ENCODE assay signal across 26 mouse cellular contexts in the genomic region with DNA sequence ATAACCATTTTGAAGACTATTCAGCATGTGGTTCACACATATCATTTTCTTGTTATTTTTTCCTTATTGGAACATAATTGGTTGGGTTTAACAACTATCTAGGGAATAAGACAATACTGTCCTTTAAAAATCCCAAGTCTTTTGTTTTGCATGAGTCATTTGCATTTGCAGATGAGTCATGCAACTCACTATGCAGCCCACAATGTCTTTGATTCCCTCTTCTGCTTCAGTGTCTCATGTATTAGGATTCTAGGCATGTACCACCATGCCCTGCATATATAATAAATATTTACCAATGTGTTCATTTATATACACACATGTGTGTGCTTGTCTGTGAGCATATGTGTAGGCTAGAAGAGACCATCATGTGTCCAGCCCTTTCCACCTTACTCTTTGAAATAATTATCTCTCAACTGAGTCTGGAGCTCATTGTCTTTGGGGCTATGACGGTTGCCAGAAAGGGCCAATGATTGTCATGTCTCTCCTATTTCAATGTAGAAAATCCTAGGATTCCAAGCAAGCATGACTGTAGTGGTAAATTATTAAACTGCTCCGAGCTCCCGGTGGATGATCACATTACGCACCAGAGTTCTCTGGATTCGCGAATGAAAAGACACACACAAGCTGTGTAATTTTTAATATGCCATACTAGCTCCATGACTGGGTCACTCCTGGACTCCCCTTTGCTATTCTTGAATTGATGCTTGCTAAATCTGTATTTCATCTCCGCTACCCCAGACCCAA.
DNase-seq lines count a peak whose midpoint lies in the region; ATAC-seq and TF ChIP-seq lines count a peak whose summit lies in the region.
"Had no signal": no experiment of that assay in that cellular context is flagged by ENCODE, and none has a peak within 500 bp of the region (broad histone marks: within the 10 kb centered on the region; RNA-seq: fewer than 3 reads in every experiment).

No protein-coding gene starts in this region.

- TF ChIP-seq CTCF in Patski (IDR thresholded peaks at IDR 0.05): no peak
- no peak for TF ChIP-seq CTCF in hindbrain, postnatal 0 days (IDR thresholded peaks at IDR 0.05; ENCODE audit: low read depth)

- no peak for TF ChIP-seq POLR2A in myocyte (IDR thresholded peaks at IDR 0.05; ENCODE audit: insufficient read length, low read depth)

- H3K4me1 ChIP-seq in kidney, embryonic 16.5 days (ENCODE audit: insufficient read depth, low read length): no peaks in the 10 kb centered on the region
- no peaks in the 10 kb centered on the region for H3K4me1 ChIP-seq in hindbrain, postnatal 0 days (ENCODE audit: insufficient read depth, low read length)
- H3K4me1 ChIP-seq: embryonic facial prominence, embryonic 15.5 days; forebrain, embryonic 10.5 days; heart, embryonic 15.5 days; hindbrain, embryonic 10.5 days had no signal

- no peaks in the 10 kb centered on the region for H3K79me2 ChIP-seq in myocyte (ENCODE audit: control insufficient read depth, insufficient read depth)

- H3K27ac ChIP-seq in kidney, embryonic 16.5 days (ENCODE audit: low read length): no peak overlapping the region
- H3K27ac ChIP-seq in hindbrain, postnatal 0 days: no peak overlapping the region
- H3K27ac ChIP-seq: embryonic facial prominence, embryonic 15.5 days; forebrain, embryonic 10.5 days; heart, adult 2 months; heart, embryonic 15.5 days; hindbrain, embryonic 10.5 days; hindbrain, embryonic 14.5 days had no signal

- intact Hi-C loops in gastrocnemius, postnatal 36 days (cut with DNase I): no loop called here

- POLR2A ChIA-PET in Patski (lab: Charles Lee): interaction anchor here (0.6 kb wide), 1 partner anchor 49 kb away, joined by 4 read pairs; no protein-coding TSS in a partner anchor

- H3K4me3 ChIP-seq in kidney, embryonic 16.5 days (ENCODE audit: low read length): no peak overlapping the region
- H3K4me3 ChIP-seq in myocyte: no peak overlapping the region
- H3K4me3 ChIP-seq in hindbrain, postnatal 0 days (ENCODE audit: low read length): no peak overlapping the region
- H3K4me3 ChIP-seq: embryonic facial prominence, embryonic 15.5 days; erythroblast, embryonic 14.5 days; forebrain, embryonic 10.5 days; heart, adult 2 months; heart, embryonic 15.5 days; hindbrain, embryonic 10.5 days had no signal

- H3ac ChIP-seq in myocyte (ENCODE audit: control insufficient read depth, insufficient read length): no peak overlapping the region

- no peak overlapping the region for H3K4me2 ChIP-seq in kidney, embryonic 16.5 days (replicated peaks; ENCODE audit: low read depth, low read length)
- peak overlapping the region; percentile 25 for H3K4me2 ChIP-seq in myocyte (ENCODE audit: low read depth)
- no peak overlapping the region for H3K4me2 ChIP-seq in hindbrain, postnatal 0 days (ENCODE audit: low read depth, low read length)
- H3K4me2 ChIP-seq: embryonic facial prominence, embryonic 15.5 days; heart, embryonic 11.5 days; heart, embryonic 15.5 days; hindbrain, embryonic 14.5 days had no signal

- H3K9ac ChIP-seq in kidney, embryonic 16.5 days (replicated peaks; ENCODE audit: low read length): no peak overlapping the region
- H3K9ac ChIP-seq in hindbrain, postnatal 0 days (replicated peaks; ENCODE audit: low read length): no peak overlapping the region
- H3K9ac ChIP-seq: embryonic facial prominence, embryonic 15.5 days; heart, embryonic 15.5 days; hindbrain, embryonic 14.5 days had no signal

- in situ Hi-C loops in Patski (cut with MboI; ENCODE audit: low pct_unique_long_range_greater_than_20kb): no loop called here

- no peaks in the 10 kb centered on the region for H3K36me3 ChIP-seq in kidney, embryonic 16.5 days (ENCODE audit: insufficient read depth, low read length)
- no peaks in the 10 kb centered on the region for H3K36me3 ChIP-seq in myocyte (ENCODE audit: control insufficient read depth, insufficient read depth)
- no peaks in the 10 kb centered on the region for H3K36me3 ChIP-seq in hindbrain, postnatal 0 days (ENCODE audit: insufficient read depth, low read length)
- H3K36me3 ChIP-seq: embryonic facial prominence, embryonic 15.5 days; heart, embryonic 15.5 days; hindbrain, embryonic 10.5 days had no signal

- DNase-seq in kidney, adult 8-10 months: peak; percentile 2 to 11
- DNase-seq in retina, postnatal 1 day: peak; percentile 12
- DNase-seq in retina, embryonic 14.5 days (ENCODE audit: low spot score): no peak
- DNase-seq in Patski (ENCODE audit: low read depth, low spot score): peak; percentile 30
- no peak for DNase-seq in hindbrain, postnatal 0 days (ENCODE audit: low spot score)
- no peak for DNase-seq in gastrocnemius, postnatal 36 days
- DNase-seq: adrenal gland, adult 2 months; adrenal gland, postnatal 25 days; cerebellum, adult 2 months; cerebellum, postnatal 10 days; embryo, embryonic 11 days; gastrocnemius, postnatal 10 days; heart, adult 2 months; heart, postnatal 14 days had no signal

- 72% methylated on average over 7 of the region's 7 CpGs for WGBS in kidney, embryonic 16.5 days
- WGBS in hindbrain, postnatal 0 days: 83% methylated on average over 7 of the region's 7 CpGs

- no peak for ATAC-seq in kidney, embryonic 16.5 days (ENCODE audit: low FRiP score, low TSS enrichment)
- ATAC-seq in Patski: peak; percentile 93
- no peak for ATAC-seq in hindbrain, postnatal 0 days
- ATAC-seq: CD4-positive, CD25-positive, alpha-beta regulatory T cell, adult 4 months; forebrain, embryonic 14.5 days; intestine, embryonic 16.5 days had no signal

- CTCF ChIA-PET in Patski (lab: Charles Lee): interaction anchor here (0.6 to 1.2 kb wide), 3 partner anchors 9 to 54 kb away, joined by 3 read pairs; no protein-coding TSS in a partner anchor

- H3K9me3 ChIP-seq in kidney, embryonic 16.5 days (ENCODE audit: low read length): no peaks in the 10 kb centered on the region
- H3K9me3 ChIP-seq in hindbrain, postnatal 0 days (ENCODE audit: low read length): 0 out of 2 replicates have a peak, but pooled peaks cover 3% of the 10 kb centered on the region
- H3K9me3 ChIP-seq: embryonic facial prominence, embryonic 15.5 days; heart, embryonic 15.5 days had no signal

- no peaks in the 10 kb centered on the region for H3K27me3 ChIP-seq in kidney, embryonic 16.5 days (ENCODE audit: insufficient read depth, low read length)
- no peaks in the 10 kb centered on the region for H3K27me3 ChIP-seq in Patski
- H3K27me3 ChIP-seq in myocyte (ENCODE audit: control insufficient read depth, insufficient read depth, insufficient read length): no peaks in the 10 kb centered on the region
- H3K27me3 ChIP-seq in hindbrain, postnatal 0 days (ENCODE audit: insufficient read depth, low read length): no peaks in the 10 kb centered on the region
- H3K27me3 ChIP-seq: embryonic facial prominence, embryonic 15.5 days; heart, embryonic 15.5 days had no signal

TF ChIP-seq in myocyte, 11 proteins besides CTCF, POLR2A, EP300 and RAD21:
- TF ChIP-seq E2F4 (IDR thresholded peaks at IDR 0.05; ENCODE audit: insufficient read depth) (no peak), POLR2AphosphoS2 (IDR thresholded peaks at IDR 0.05; ENCODE audit: insufficient read length, low read depth) (no peak)

Comparison
In these comparisons a context has a peak if more than half of its experiments do, and no peak if none do; other contexts are left out.
1. DNase-seq: peak in kidney, adult 8-10 months (2 of 2), retina, postnatal 1 day (single experiment) and Patski (single experiment); none in retina, embryonic 14.5 days (single experiment), hindbrain, postnatal 0 days (single experiment) and gastrocnemius, postnatal 36 days (0 of 2).